Mouse (Mus musculus) C2C12 (cell line): ENCODE data around the gene Map3k3.

Experiments
- CTCF ChIP-seq: IDR thresholded peaks from one replicate; pipeline ENCODE4 v1.5.1; 2011; ENCODE audit not compliant: control insufficient read depth, insufficient read depth, insufficient read length
- MYOD1 ChIP-seq: IDR thresholded peaks from one replicate; pipeline ENCODE4 v1.6.1; 2011; ENCODE audit warnings: low read depth; ENCODE audit not compliant: control insufficient read depth, insufficient read length

GRCm38 (mm10) chr11:106176372-106176771 lies 92.0 kb downstream of the Map3k3 start:
- TF ChIP-seq CTCF (no peak), MYOD1 (no peak)
